ENCODE assay signal across 12 mouse cellular contexts in genomic region chr4:106093252-106093651, GRCm38 (mm10).
DNase-seq lines count a peak whose midpoint lies in the region; ATAC-seq and TF ChIP-seq lines count a peak whose summit lies in the region.
"Had no signal": no experiment of that assay in that cellular context is flagged by ENCODE, and none has a peak within 500 bp of the region (broad histone marks: within the 10 kb centered on the region; RNA-seq: fewer than 3 reads in every experiment).

No protein-coding gene starts in this region.

- peak; percentile 54 for TF ChIP-seq CTCF in liver, postnatal 0 days (IDR thresholded peaks at IDR 0.05; ENCODE audit: low read depth)

- ATAC-seq in forebrain, embryonic 14.5 days, result no peak
- ATAC-seq in forebrain, embryonic 13.5 days, result no peak
- no peak for ATAC-seq in liver, postnatal 0 days
- ATAC-seq in liver, embryonic 11.5 days (replicated peaks; ENCODE audit: low FRiP score), result no peak

- no peaks in the 10 kb centered on the region for H3K36me3 ChIP-seq in forebrain, embryonic 14.5 days (ENCODE audit: control insufficient read depth, insufficient read depth, low read length)
- H3K36me3 ChIP-seq in forebrain, embryonic 13.5 days (ENCODE audit: poor library complexity, severe bottlenecking), result no peaks in the 10 kb centered on the region
- H3K36me3 ChIP-seq in liver, postnatal 0 days (replicated peaks; ENCODE audit: insufficient read depth, low read length), result no peaks in the 10 kb centered on the region
- no peaks in the 10 kb centered on the region for H3K36me3 ChIP-seq in liver, embryonic 11.5 days (ENCODE audit: control insufficient read depth, insufficient read depth, low read length)
- H3K36me3 ChIP-seq: heart, embryonic 12.5 days; liver, embryonic 15.5 days; neural tube, embryonic 13.5 days had no signal

- no peaks in the 10 kb centered on the region for H3K27me3 ChIP-seq in forebrain, embryonic 14.5 days (replicated peaks; ENCODE audit: control insufficient read depth, insufficient read depth, low read length)
- no peaks in the 10 kb centered on the region for H3K27me3 ChIP-seq in forebrain, embryonic 13.5 days
- H3K27me3 ChIP-seq in liver, postnatal 0 days (ENCODE audit: insufficient read depth, low read length), result no peaks in the 10 kb centered on the region
- H3K27me3 ChIP-seq in liver, embryonic 11.5 days (replicated peaks; ENCODE audit: control insufficient read depth, insufficient read depth, low read length), result no peaks in the 10 kb centered on the region
- H3K27me3 ChIP-seq: heart, embryonic 12.5 days; liver, embryonic 15.5 days; neural tube, embryonic 13.5 days had no signal

- H3K27ac ChIP-seq in forebrain, embryonic 14.5 days (ENCODE audit: low read depth, low read length), result no peak overlapping the region
- H3K27ac ChIP-seq in forebrain, embryonic 13.5 days, result no peak overlapping the region
- H3K27ac ChIP-seq in liver, postnatal 0 days (ENCODE audit: low read depth), result no peak overlapping the region
- no peak overlapping the region for H3K27ac ChIP-seq in liver, embryonic 11.5 days (ENCODE audit: low read depth, low read length)
- H3K27ac ChIP-seq: liver, embryonic 15.5 days; neural tube, embryonic 13.5 days had no signal

- H3K4me2 ChIP-seq in forebrain, embryonic 14.5 days (ENCODE audit: low read length), result no peak overlapping the region
- H3K4me2 ChIP-seq in forebrain, embryonic 13.5 days, result no peak overlapping the region
- no peak overlapping the region for H3K4me2 ChIP-seq in liver, postnatal 0 days (ENCODE audit: low read depth, low read length)
- no peak overlapping the region for H3K4me2 ChIP-seq in liver, embryonic 11.5 days
- H3K4me2 ChIP-seq: heart, embryonic 12.5 days; liver, embryonic 15.5 days; neural tube, embryonic 13.5 days had no signal

- H3K9ac ChIP-seq in forebrain, embryonic 14.5 days (ENCODE audit: low read length), result no peak overlapping the region
- H3K9ac ChIP-seq in forebrain, embryonic 13.5 days, result no peak overlapping the region
- no peak overlapping the region for H3K9ac ChIP-seq in liver, postnatal 0 days (replicated peaks)
- H3K9ac ChIP-seq in liver, embryonic 11.5 days (ENCODE audit: low read depth, low read length), result no peak overlapping the region
- H3K9ac ChIP-seq: heart, embryonic 12.5 days; liver, embryonic 15.5 days; neural tube, embryonic 13.5 days had no signal

- DNase-seq in forebrain, embryonic 14.5 days (ENCODE audit: low spot score), result peak; percentile 35
- no peak for DNase-seq in liver, postnatal 0 days
- no peak for DNase-seq in liver, embryonic 11.5 days (ENCODE audit: low spot score)
- DNase-seq in c-Kit-positive CD71-positive TER-119-negative erythroid progenitor cells, embryonic 14.5 days (ENCODE audit: low read depth), result peak; percentile 3
- peak; percentile 55 for DNase-seq in retina, embryonic 14.5 days (ENCODE audit: low spot score)
- no peak for DNase-seq in heart, postnatal 4 days
- no peak for DNase-seq in left cerebral cortex, adult 11 months (ENCODE audit: low spot score)

- H3K4me1 ChIP-seq in forebrain, embryonic 14.5 days (ENCODE audit: control insufficient read depth, insufficient read depth, low read length), result no peaks in the 10 kb centered on the region
- H3K4me1 ChIP-seq in forebrain, embryonic 13.5 days, result 0 out of 2 replicates have a peak, but pooled peaks cover 4% of the 10 kb centered on the region
- H3K4me1 ChIP-seq in liver, postnatal 0 days (ENCODE audit: insufficient read depth), result no peaks in the 10 kb centered on the region
- H3K4me1 ChIP-seq in liver, embryonic 11.5 days (replicated peaks; ENCODE audit: control insufficient read depth, insufficient read depth, low read length), result 0 out of 2 replicates have a peak, but pooled peaks cover 6% of the 10 kb centered on the region
- H3K4me1 ChIP-seq: liver, embryonic 15.5 days had no signal

- H3K4me3 ChIP-seq in forebrain, embryonic 14.5 days (ENCODE audit: low read depth, low read length), result no peak overlapping the region
- H3K4me3 ChIP-seq in forebrain, embryonic 13.5 days, result no peak overlapping the region
- no peak overlapping the region for H3K4me3 ChIP-seq in liver, postnatal 0 days (ENCODE audit: low read depth, low read length)
- no peak overlapping the region for H3K4me3 ChIP-seq in liver, embryonic 11.5 days (ENCODE audit: low read depth, low read length)
- H3K4me3 ChIP-seq: erythroblast, embryonic 14.5 days; heart, embryonic 12.5 days; liver, embryonic 15.5 days; neural tube, embryonic 13.5 days had no signal

- TF ChIP-seq EP300 in liver, postnatal 0 days (IDR thresholded peaks at IDR 0.05; ENCODE audit: low read depth), result no peak

- H3K9me3 ChIP-seq in forebrain, embryonic 14.5 days (replicated peaks; ENCODE audit: control insufficient read depth, low read length), result no peaks in the 10 kb centered on the region
- H3K9me3 ChIP-seq in forebrain, embryonic 13.5 days (replicated peaks), result peaks cover under 1% of the 10 kb centered on the region
- no peaks in the 10 kb centered on the region for H3K9me3 ChIP-seq in liver, postnatal 0 days (ENCODE audit: low read length)
- no peaks in the 10 kb centered on the region for H3K9me3 ChIP-seq in liver, embryonic 11.5 days (ENCODE audit: control insufficient read depth, low read length)
- H3K9me3 ChIP-seq: heart, embryonic 12.5 days; liver, embryonic 15.5 days; neural tube, embryonic 13.5 days had no signal

- WGBS in forebrain, embryonic 14.5 days, result 91% methylated on average over 2 of the region's 2 CpGs
- 86% methylated on average over 2 of the region's 2 CpGs for WGBS in forebrain, embryonic 13.5 days
- 65% methylated on average over 2 of the region's 2 CpGs for WGBS in liver, postnatal 0 days (ENCODE audit: insufficient replicate concordance)
- WGBS in liver, embryonic 11.5 days, result 74% methylated on average over 2 of the region's 2 CpGs

Comparison
In these comparisons a context has a peak if more than half of its experiments do, and no peak if none do; other contexts are left out.
1. DNase-seq: peak in forebrain, embryonic 14.5 days (single experiment), c-Kit-positive CD71-positive TER-119-negative erythroid progenitor cells, embryonic 14.5 days (single experiment) and retina, embryonic 14.5 days (single experiment); none in liver, postnatal 0 days (single experiment), liver, embryonic 11.5 days (single experiment), heart, postnatal 4 days (single experiment) and left cerebral cortex, adult 11 months (single experiment).